Mouse (Mus musculus) right cerebral cortex, postnatal 10 days (tissue): ENCODE measurements at regions not wholly inside any gene's neighbourhood (a gene's known extent, or its start where the extent isn't known, plus 50 kb on each side); places are given as distances from the start of the nearest gene placed in this dataset.
"Not testable (repeated sequence)": the region's sequence is repeated elsewhere in the genome, so short reads cannot be mapped to it uniquely, and the experiment has no call there.

ENCODE experiments used
- DNase-seq, 2 experiments: peaks; one replicate each; pipeline ENCODE4 v3.0.0; 2021; ENCODE audit warnings: low spot score in 2 of 2

DNA sequence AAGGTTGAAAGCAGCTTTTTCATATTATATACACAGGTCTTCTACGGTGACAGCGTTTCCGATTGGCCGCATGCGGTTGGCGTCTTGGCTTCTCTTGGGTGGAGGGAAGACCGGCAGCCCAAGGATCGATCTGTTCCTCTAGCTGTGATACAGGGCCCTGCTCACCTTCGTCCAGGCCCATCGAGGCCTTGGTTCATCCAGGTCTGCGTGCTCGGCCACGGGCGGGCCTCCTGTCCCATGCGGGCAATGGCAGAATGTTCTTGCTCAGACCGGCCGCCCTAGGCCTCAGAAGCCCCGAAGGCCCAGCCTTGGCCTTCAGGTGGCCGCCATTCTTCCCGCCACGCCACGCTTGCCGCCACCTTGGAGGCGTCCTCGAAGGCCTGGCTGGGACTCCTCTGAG, 194.4 kb upstream of the Ppp6c start:
- DNase-seq: no peak

DNA sequence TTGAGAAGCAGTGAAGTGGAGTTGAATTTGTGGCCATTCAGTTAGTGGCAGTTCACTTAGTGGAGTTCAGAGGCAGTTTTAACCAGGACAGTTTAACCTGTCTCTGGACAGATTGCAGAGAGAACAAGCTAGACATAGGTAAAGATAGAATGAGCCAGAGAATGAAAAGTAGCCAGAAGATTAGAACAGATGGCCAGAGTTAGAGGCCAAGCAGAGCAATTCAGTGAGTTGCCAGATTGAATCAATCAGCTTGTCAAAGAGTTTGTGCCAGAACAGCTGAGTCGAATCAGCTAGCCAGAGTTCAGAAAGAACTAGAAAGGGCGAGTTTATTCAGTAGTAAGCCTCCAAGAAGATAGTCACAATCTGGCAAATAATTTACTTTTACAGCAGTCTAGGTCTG, 174.1 kb upstream of the Ppp6c start:
- no peak for DNase-seq

DNA sequence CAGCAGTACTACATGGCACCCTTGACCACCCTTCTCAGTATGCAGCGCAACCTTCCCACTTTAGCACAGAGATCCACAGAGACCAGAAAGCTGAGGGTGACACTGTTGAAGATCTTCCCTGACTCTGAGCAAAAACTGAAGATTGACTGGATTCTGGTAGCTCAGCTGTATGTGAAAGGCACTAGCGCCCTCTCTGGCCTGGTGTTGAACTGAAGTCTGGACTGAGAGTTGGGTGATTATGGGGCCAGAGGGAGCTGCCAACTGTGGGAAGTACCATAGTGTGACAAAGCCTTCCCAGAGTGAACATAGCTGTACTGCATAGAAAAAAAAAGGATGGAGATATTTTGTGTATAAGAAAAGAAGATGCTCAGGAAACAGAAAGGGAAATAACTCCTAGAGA, 173.3 kb upstream of the Ppp6c start:
- DNase-seq: no peak

- no peak for DNase-seq
Measured at GRCm38 (mm10) chr2:39394643-39395042, 168.4 kb upstream of the Ppp6c start.

DNA sequence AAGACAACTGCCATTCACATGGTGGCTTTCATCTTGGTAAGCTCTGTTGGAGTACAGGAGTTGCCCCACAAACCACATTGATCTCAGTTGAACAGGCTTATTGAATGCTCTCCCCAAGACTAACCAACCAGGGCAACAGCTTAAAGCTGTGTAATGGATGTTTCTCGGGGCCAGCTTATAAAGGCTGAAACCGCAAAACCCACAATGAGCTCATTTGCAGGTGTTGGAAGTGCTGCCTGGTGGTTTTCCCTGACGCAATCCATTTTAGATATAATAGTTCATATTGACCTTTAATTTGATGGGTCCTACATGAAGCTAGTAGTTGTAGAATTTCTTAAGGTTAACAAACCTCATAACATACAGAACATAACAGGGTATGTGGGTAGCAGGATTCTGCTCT, 151.0 kb upstream of the Ppp6c start:
- no peak for DNase-seq

GRCm38 (mm10) chr2:39373068-39373779, 147.0 kb upstream of the Ppp6c start:
- peak; percentile 93 to 94 for DNase-seq

- no peak for DNase-seq
Measured at GRCm38 (mm10) chr2:39344207-39344606, 118.0 kb upstream of the Ppp6c start.

- no peak for DNase-seq
Measured at GRCm38 (mm10) chr2:39340406-39340805, 114.2 kb upstream of the Ppp6c start.

DNA sequence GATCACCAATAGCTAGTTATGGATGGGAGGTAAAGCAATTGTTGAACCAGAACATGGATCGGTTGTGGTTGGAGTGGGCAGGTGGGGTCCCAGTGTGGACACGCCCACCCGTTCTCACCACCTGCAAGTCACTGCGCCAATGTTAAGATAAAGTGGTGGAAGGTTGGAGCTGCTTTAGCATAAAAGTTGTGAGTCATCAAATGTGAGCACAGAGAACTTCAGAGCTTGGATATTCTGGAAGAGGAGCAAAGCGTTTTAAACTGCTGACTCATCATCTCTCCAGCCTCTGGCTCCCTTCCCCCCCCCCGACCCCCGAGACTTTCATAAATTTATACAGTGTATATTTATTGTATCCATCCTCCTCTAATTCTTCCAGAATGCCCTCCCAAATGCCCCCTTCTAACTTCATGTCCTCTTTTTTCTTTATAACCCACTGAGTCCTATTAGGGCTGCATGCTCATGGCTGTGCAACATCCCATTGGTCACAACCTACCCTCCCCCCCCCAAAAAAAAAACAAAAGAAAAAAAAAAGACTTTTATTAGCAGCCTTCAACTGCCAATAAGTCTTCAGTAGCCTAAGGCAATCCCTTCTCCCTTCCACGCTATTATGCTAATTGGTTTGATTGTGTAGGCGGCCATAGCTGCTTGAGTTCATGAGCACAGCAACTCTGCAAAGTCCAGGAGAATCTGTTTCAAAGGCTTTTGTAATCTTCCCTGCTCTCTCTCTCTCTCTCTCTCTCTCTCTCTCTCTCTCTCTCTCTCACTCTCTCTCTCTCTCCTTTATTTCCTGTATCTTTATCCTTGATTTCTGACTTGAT, 112.8 kb upstream of the Ppp6c start:
- DNase-seq: no peak

- no peak for DNase-seq
Measured at GRCm38 (mm10) chr2:39337524-39337923, 111.3 kb upstream of the Ppp6c start.

- DNase-seq: no peak
Measured at GRCm38 (mm10) chr2:39325715-39326493, 99.7 kb upstream of the Ppp6c start.

- DNase-seq: not testable (repeated sequence)
Measured at GRCm38 (mm10) chr2:39325122-39325521, 98.9 kb upstream of the Ppp6c start.

DNA sequence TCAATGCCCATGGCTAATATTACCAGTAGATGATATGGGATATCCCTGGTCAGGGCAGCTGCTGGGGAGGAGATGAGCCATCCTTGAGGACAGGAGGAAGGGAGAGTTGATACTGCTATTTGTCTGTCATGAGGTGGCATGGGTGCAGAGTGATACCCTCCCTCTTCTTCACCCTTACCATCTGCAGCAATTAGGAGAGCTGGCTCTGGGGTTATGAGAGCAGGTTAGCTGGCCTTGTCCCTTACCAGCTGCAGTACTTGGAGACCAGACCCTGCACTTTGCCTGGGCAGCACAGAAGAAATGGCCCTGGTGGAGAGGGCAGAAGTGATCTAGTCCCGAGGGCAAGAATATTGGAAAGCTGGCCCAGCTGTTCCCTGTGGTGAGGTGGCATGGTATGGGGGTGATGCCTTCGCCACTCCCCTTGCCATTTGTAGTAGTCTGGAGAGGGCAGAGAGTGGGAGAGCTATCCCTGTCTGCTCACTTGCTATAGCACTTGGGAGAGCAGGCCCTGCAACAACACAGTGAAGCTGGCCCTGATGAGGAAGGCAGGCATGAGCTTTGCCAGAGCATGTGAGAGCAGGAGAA, 73.6 kb upstream of the Ppp6c start:
- no peak for DNase-seq

- no peak for DNase-seq
Measured at GRCm38 (mm10) chr2:39299290-39299689, 73.0 kb upstream of the Ppp6c start.

DNA sequence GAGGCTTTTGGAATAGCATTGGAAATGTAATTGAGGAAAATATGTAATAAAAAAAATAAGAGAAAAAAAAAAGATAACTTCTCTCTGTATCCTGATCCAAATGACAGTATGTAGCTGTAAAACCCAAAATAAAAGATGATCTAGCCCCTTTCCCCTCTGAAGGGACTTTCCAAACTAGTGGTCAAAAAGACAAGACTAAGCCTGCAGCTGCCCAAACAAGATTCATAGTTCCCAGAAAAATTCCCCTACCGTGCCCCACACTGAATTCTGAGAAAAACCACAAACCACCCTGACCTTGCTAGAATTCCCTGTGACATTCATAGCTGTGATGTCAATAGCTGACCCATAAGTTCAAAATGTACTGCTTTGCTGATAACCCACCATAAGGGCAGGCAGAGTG, 69.2 kb upstream of the Ppp6c start:
- DNase-seq: no peak

GRCm38 (mm10) chr2:39278218-39278617, 52.0 kb upstream of the Ppp6c start:
- no peak for DNase-seq
